Mouse (Mus musculus) layer of hippocampus, adult 8-10 months (tissue): ENCODE measurements around the gene Dmd. TPM values are rescaled to one million over a fixed set of nuclear protein-coding genes. Genes with fewer than 3 reads are reported as not detected.

ENCODE experiments used
- DNase-seq, 2 experiments: peaks; one replicate each; pipeline ENCODE4 v3.0.0; 2022; ENCODE audit warnings: low spot score in 2 of 2
- total RNA-seq, 4 experiments: library from RNA; stranded (reverse); gene quantifications; 2 replicates each; pipeline ENCODE4 v1.2.4; 2022

The Dmd gene
- total RNA-seq, 4 experiments from 2014 or later = 63.7 to 80.7 (median 66.4) TPM

DNA sequence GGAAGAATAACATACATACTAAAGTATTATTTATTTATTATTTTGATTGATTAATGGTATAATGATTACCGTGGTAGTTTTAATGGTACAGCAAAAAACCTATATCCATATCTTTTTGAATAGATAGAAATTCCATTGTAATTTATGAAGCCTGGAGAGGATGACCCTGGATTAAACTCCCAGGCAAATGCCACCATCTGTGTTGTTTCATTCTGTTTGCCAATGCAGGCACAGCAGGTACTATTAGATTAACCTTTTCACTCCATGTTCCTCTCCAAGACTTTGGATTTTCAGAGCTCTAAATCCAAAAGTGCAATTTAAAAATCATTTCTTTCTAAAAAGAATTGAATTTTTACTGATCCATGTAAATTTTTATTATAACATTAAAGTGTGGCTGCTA, 1383.5 kb downstream of the Dmd start:
- DNase-seq = no peak

DNA sequence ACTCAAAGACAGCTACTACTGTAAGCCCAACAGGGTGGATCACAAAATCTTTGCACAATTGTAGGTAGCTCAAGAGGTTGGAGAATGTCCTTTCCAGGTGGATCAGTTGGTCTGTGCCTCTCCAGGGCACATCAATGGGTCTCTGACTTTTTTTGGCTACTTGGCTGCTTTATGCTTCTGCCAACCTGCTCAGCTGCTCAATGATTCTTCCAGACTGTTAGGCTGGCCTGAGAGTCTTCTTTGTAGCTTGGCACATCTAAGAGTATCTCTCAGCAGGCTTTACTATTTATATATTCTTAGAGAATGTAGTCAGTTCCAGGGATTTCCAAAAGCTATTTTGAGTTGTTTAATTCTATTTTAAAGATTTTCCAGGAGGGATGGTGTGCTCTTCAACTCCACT, 1416.3 kb downstream of the Dmd start:
- DNase-seq = no peak

DNA sequence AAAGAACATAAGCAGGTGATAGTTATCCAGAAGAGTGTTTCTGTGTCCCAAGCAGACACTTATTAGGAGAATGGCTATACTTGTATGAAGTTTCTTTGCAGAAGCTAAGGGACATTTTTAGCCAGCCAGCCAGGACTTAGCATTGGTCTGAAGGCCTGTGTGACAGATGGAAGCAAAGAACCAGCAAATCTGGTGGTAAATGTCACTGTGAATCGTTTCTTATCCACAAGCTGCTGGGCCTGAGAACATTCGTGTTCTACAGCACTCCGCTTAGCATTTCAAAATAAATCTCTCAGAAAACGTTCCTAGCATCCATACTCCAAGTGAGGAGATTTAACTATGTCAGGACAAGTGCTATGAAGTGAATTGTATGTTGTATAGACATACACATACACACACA, 1486.9 kb downstream of the Dmd start:
- peak in 1 of 2 experiments; percentile 8 for DNase-seq

DNA sequence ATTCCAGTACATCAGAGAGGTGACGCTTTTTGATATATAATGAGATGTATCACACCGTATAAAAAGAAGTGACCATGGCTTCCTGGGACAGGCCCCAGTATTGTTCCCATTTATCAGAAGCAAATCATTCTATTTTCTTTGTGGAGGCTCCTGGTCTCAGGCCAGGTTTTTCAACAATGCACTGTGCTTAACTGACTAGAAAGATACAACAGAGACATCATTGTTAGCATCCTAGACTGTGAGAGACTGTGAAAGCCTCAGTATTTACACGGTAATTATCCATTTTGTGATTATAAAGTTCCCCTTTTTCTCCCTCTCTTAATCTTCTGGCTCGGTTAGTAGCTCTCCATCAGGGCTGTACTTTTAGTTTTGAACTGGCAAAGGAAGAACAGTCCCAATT, 1487.9 kb downstream of the Dmd start:
- DNase-seq = no peak

DNA sequence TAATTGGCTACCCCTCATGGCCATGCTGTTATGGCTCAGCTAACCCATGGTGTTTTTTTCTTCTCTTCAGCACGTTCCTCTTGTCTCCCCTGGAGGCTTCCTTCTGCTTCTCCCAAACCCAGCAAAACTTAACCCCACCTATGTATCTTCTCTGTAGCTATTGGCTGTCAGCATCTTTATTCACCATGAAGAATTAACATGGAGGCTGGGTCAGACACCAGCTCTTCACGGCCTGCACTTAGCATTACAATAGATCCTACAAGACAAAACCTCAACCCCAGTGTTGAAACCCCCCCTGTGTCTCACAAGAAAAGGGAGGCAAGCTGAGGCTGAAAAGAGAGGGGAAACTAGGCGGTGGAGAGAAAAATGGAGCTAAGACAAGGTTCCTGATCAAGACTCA, 1494.3 kb downstream of the Dmd start:
- no peak for DNase-seq

DNA sequence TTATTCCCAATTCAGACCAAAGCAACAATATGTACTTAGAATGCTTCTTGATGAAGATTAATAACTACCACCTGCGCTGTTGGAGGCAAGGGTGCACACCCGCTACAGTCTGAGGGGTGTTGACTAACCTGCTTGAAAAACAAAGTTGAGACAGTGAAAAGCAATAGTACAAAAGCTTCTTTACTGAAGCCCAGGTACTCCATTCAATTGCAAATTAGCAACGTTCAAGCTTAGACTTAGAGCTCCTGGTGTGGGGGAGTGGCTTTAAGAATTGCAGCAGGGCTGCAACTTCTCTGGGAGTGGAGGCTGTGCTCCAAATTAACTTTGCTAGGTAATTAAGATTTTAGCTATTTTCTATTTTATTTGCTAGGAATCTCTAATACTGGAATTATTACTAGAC, 1495.3 kb downstream of the Dmd start:
- DNase-seq = no peak

DNA sequence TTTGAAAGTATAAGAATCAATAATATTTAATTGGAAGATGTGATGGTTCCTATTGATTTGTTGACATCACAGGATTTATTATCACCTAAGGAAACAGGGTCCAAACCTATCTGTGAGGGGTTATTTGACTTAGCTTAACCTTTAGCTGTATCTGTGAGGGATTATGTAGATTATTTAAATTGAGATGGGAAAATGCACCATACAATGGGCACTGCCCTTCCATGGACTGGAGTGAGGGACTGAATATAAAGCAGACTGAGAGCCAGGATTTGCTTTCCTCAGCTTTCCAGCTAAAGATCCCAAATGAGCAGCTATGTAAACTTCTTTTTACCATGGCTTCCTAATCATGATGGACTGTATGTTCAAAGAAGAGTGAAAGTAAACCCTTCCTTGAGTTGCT, 1496.0 kb downstream of the Dmd start:
- no peak for DNase-seq

DNA sequence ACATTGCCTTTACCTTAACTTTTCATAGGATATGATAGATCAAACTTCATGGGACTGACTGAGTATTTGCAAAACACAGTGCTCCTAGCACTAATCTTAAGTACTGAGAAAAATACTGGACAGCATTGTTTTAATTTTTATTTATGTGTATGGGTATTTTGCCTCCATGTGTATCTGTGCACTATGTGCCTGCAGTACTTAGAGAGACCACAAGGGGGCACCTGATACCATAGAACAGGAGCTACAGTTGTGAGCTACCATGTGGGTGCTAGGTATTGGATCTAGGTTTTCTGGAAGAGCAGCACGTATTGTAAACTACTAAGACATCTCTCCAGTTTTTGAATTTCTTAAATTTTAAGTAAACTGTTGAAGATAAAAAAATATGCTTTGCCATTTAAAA, 1505.8 kb downstream of the Dmd start:
- DNase-seq = no peak

DNA sequence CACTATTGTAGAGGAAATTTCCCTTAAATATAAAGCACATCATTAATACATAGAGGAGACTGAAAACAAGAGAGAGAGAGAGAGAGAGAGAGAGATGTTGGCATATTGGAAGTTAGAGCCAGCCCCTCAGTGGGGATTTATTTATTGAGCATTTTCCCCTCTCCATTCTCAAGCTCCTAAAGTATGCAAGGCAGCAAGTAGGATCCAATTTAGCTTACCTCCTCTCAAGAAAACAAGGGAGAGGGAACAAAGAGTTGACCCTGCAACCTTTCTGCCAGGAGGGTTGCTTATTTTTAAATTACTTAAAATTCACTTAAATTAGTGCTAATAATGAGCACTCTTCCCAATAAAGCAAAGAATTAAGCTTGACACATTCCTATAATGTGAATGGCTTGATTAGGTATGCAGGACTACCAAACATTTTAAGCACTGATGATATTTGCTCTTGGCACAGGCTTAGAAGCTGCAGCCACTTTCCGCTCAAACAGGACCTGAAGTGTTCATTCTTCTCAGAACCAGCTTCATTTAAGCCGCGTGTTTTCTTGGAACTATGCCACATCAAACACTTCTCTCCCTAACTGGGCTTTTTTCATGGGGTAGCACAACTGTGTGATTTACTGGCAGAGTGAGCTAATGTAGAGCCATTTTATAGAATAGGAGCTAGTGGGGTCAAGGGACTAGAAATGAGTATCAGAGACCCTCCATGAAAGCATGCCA, 1566.1 kb downstream of the Dmd start:
- no peak for DNase-seq

DNA sequence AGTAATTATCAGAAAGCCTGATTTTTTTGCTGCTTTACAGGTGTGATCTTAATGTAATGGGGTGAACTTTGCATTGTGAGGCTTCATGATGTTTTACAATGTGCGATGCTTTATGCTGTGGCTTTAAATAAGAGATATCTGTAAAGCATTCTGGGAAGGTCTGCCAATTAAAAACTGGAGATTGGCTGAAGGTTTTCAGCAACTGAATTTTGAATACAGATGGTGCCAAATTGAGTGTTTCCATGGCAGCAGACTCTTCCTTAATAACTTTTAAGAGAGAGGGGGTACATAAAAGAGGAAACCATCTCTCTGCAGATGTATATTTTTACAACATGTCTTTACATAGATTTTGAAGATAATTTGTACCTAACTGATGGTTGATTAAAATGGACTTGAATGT, 1603.3 kb downstream of the Dmd start:
- DNase-seq = no peak

DNA sequence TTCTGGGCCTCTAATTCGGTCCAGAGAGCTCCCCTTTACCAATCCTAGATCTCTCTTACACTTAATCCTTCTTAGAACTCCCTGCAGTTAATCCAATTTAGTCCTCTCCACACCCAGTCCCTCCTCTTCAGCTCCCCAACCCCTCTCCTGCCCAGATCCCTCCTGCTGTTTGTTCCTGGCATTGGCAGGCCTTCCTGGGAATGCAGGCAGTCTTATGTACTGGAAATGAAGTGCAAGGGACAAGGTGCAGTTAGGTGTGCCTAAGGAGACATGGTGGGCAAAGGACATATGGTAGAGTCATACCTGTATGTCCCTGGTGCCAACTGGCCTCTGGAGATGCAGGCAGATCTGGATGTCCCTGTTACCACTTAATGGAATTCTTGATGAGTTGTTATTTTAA, 1604.8 kb downstream of the Dmd start:
- DNase-seq = no peak

DNA sequence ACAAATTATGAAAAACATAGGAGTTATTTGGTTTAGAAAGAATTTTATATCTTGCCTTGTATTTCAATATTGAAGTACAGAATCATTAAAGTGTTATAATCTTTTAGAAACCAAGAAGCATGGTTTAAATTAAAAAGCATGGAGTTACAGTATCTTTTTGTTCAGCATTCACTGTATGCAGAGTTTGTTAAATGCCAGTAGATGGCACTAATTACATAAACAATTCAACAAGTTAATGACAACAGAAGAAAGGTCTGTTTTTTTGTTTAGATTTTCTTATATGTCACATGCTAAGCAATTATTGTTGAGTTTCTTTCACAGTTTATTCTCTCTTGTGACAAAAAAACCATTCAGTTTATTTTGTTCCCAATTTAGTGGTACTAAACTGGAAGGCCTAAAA, 1649.8 kb downstream of the Dmd start:
- no peak for DNase-seq

DNA sequence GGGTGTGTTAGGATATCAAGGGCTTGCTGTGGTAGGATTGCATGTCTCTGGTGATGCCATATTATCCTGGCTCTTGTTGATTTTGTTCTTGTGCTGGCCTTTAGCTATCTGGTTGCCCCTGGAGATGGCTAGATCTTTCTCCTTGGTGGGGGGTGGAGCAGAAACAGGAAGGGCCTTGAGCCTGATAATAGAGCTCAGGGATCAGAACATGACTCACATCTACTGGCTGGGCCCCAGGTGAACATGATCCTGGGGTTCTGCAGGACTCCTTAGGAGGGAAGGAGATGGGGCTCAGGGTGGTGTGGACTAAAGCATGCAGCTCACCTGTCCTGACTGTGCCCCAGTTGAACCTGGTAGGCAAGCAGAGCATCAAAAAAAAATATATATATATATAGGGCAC, 1691.8 kb downstream of the Dmd start:
- no peak for DNase-seq

DNA sequence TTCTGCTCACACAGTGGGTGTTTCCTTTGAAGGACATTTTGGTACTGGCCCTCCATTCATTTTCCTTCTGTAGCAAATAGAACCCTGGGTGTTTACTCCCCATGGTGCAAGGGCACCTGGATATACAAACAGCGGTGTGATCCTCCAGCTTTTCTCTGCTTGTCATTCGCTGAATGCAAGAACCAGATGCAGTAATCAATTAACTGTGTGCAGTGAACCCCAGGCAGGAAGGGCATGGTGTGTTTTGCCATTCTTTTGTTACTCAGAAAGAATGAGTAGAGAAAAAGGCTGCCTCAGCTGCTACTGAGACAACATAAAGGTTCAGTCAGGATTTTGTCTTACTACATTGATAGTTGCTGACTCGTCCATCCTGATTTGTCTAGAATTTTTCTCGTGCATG, 1799.0 kb downstream of the Dmd start:
- no peak for DNase-seq

DNA sequence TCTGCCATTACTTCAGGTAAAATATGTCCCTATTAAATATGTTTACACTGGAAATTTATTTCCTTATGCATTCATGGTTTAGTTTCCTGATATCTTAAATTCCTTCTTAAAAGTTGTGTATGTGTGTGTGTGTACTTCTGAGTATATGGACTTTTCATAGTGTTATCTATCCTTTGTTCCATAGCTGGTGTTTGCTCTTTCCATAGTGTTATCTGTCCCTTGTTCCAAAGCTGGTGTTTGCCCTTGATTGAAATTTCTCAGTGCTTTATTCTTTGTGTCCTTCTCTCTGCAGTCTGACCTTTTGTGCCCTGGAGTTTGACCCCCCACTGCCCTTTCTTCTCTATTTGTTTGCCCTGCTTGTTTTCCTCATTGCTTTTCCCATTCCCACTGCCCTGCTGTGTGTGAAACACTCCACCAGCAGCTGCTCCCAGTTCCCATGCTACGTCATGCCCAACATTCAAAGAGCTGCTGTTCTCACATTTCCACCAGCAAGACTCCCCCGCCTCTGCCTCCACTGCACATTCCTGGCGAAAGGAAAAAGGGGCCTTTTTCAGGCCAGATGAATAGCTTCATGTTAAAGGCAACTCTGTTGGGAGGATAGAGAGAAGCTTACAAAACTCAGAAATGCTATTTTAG, 1911.5 kb downstream of the Dmd start:
- peak; percentile 15 to 28 for DNase-seq

DNA sequence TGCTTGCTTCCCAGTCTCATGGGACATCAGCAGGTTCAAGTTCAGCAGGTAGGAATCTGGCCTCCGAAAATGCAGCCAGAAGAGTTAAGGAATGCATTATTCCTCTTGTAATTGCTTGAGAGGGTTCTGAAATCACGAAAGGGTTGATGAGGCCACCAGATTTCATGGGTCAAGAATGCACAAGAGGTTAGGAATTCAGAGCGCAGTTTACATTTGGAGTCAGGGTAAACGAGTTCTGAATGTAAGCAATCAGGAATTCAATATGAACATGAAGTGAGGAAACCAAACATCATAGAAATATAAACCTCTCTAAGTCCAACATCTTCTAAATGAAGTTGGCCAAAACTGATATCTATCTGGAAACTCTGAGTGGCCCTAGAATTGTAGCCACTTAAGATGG, 1924.4 kb downstream of the Dmd start:
- no peak for DNase-seq

DNA sequence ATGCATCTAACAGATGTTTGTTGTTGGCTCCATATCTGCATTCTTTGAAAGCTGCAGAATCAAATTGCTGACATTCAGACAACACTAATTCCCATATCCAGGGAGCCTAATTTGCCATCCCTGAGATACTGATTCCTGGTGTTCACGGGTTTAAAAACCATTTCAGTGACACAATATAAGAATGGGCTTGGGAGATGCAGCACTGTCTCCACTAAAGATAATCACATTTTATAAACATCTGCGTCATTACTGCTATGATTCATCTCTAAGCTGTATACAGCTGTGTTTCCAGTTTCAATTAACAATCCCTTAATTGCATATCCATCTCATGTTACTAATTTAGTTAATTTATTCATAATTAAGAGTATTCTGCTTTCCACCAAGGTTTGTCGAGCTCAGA, 1929.5 kb downstream of the Dmd start:
- no peak for DNase-seq

DNA sequence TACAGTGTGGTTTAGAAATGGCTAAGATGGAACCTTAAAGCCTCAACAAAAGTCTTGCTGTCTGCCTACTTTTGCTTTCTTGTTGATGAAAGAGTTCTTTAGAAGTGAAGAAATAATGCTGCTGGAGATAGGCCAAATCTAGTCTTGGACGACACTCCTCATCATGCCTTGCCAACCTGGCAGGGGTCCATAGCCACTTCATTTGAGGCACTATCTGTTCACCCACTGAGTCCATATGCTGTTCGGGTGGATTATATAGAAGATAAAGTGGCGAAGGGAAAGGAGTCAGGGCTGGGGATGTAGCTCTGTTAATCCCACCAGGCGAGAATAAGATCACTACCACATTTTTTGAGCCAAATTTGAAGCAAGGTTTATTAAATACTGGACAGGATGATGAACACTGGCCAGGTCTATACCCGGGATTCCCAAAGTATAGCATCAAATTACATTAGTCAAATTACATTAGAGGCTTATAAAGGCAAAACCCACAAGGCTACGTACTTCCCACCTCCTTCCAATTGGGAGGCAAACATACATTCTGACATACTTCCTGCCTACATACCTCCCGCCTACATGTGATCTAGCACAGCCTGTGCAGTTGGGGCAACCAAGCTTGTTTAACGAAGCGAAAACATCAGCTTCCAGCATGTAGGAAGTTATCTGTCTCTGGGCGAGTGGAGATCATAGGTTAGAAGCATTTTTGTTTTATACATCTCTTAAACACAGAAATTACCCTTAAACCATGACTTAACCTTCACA, 1984.2 kb downstream of the Dmd start:
- peak; percentile 15 to 18 for DNase-seq

DNA sequence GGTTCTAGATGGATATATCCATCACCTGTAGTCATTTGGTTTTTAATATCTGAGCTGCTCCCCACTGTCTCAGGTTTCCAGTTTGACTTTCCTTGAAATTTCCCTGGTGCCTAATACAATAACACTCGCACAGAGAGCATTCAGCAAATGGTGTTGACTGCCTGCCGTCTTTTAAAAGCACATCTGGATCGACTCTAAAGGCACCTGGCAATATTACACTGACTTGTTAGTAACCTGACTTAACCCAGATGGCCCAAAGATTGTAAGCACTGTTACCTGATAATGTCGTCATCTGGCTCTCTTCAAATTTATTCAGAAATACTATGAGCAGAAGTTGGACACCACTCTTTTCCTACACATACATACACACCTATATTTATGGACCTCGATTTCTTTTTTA, 2011.9 kb downstream of the Dmd start:
- DNase-seq = no peak

DNA sequence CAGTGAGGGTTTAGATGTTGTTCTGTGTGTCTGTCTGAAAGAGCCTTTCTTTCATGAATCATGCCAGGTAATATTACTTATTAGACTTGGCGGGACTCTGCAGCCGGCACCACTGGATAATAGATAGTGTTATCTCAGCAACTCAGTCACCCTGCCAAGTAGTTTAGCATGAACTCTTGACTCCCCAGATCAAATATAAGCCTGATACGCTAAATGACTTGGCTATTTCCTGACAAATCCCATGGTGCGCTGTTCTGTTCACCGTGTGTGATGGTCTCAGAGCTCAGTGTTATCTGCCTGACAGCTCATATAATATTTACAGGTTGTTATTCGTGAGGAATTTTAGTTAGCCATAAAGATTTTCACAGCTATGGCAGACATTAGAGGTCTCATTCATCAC, 2012.3 kb downstream of the Dmd start:
- no peak for DNase-seq

DNA sequence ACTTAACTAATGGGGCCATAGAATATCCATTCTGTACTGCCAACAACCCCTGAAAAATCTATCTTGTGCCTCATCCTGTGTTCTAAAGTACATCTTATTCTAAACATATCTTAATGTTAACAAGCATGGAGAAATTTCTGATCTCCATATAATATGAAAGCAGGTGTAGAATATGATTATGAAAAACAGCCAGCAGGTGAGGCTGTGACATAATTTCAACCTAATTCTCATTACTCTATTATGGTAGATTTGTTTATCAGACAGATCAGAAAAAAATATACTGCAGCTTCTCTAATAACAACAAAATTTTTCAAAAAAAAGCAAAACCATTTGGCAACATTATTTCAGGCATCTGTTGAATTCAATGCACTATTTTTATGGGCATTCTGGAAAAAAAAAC, 2059.6 kb downstream of the Dmd start:
- DNase-seq = no peak

DNA sequence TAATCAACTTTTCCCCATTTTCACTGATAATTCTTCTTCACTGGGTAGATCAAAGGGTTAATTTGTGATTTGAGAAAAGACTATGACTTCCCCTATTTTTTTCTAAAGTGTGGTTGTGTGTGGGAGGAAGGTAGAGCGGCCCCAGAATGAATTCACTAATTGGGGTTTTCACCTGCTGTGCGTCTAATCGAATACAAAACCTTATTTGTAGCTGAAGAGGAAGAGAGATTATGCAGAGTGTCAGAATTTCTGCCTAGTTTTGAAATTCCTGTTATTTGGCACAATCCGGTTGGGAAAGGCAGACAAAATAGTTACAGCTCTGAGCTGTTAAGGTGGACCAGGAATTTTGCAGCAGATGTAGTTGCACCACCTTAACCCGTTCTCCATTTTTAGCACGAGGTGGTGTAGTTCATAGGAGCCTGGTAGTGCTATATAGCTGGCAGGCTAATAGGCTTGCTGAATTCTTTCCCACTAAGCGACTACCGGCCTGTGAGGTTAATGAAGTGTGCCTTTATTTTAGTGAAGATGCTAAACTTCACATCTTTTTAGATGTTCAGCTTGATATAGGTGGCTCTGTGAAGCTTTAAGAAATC, 2092.9 kb downstream of the Dmd start:
- DNase-seq = no peak
